Mouse (Mus musculus): ENCODE data around the gene Acot3. TPM values are rescaled to one million over a fixed set of nuclear protein-coding genes. Genes with fewer than 3 reads are reported as not detected.
"Not testable (repeated sequence)": the region's sequence is repeated elsewhere in the genome, so short reads cannot be mapped to it uniquely, and the experiment has no call there.

Gene Acot3
- polyA plus RNA-seq, 2 experiments = 2.0 to 3.7 TPM

DNA sequence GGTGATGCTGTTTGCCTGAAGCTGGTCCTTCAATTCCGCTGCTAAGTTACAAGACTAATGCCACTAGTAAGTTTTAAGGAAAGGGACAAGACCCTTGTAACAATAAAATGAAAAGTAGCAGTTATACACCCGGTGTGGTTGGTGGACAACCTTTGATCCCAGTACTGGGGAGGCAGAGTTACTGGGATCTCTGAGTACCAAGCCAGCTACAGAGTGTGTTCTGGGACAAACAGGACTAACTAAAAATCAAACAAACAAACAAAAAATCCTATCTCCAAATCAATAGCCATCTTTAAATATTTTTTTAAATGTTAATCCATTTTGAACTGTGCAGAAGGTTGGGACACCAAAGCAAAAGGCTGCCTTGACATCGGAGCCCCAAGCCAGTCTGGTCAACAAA lies 41.7 kb upstream of the Acot3 start:
- Histone ChIP-seq H3K36me3 (replicated peaks; ENCODE audit: control insufficient read depth, insufficient read depth, low read depth) (no peaks in the 10 kb centered on the region), H3K4me3 (ENCODE audit: insufficient read depth in 1 of 2, low read depth in 2 of 2, low read length in 2 of 2) (peak overlapping the region; percentile 29 to 34), H3K4me2 (ENCODE audit: low read depth) (peak overlapping the region; percentile 29), H3K9ac (replicated peaks) (peak overlapping the region; percentile 13; the same call in 1 of the 2 replicates), H3K4me1 (replicated peaks; ENCODE audit: control insufficient read depth in 2 of 2, insufficient read depth in 2 of 2, low read length in 1 of 2) (0 out of 4 replicates have a peak, but pooled peaks cover 0 to 3% of the 10 kb centered on the region in 2 experiments), H3K9me3 (ENCODE audit: control insufficient read depth, low read length) (no peaks in the 10 kb centered on the region), H3K27ac (no peak overlapping the region), H3K27me3 (ENCODE audit: control insufficient read depth, insufficient read depth, low read length) (peaks cover 13% of the 10 kb centered on the region)
- WGBS (ENCODE audit: insufficient replicate concordance) = 63% methylated on average over 3 of the region's 3 CpGs
- ATAC-seq (ENCODE audit: insufficient read depth) = no peak
- DNase-seq (ENCODE audit: low read depth in 3 of 3, low spot score in 3 of 3) = no peak
- no peak for TF ChIP-seq CTCF (IDR thresholded peaks at IDR 0.05; ENCODE audit: low read depth)
- TF ChIP-seq EP300 (IDR thresholded peaks at IDR 0.05; ENCODE audit: low read depth) = no peak

DNA sequence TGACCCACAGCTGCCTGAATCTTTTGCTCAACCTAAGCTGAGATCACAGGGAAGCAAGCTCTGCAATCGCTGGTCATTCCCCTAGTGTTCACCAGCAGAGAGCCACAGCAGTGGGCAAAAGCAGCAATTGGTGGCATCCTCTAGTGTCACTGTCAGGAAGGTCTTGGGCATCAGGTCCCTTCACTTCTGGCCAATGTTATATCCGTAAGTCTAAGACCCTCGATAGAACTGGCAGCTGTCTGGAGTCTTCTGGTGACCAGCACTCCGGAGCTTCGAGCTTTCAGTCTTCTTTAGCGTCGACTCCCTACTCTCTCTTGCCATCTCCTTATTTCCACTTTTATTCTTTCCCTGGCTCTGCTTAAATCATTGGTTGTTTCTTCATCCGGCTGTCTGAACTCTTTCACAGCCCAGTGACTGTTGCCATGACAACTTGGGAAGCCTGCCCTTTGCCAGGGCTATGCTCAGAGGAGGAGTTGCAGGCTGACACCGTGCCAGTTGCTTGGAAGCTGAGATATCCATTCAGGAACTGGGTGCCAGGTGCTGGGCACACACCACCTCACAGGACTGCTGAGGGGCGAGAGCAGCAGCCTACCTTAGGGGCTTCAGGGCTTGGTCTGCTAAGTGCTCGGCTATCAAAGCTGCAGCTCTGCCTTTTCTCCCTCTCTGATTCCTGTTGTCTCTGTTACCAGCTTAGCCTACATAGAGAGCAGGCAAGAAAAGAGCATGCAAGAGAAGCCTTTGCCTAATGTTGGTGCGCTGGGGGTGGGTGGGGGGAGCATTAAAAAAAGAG lies 40.5 kb upstream of the Acot3 start:
- H3K27ac ChIP-seq = no peak overlapping the region
- ATAC-seq (ENCODE audit: insufficient read depth) = no peak
- TF ChIP-seq EP300 (IDR thresholded peaks at IDR 0.05; ENCODE audit: low read depth) (no peak), CTCF (IDR thresholded peaks at IDR 0.05; ENCODE audit: low read depth) (no peak)
- H3K9me3 ChIP-seq (ENCODE audit: control insufficient read depth, low read length) = no peaks in the 10 kb centered on the region
- 0 out of 4 replicates have a peak, but pooled peaks cover 0 to 3% of the 10 kb centered on the region in 2 experiments for H3K4me1 ChIP-seq (replicated peaks; ENCODE audit: control insufficient read depth in 2 of 2, insufficient read depth in 2 of 2, low read length in 1 of 2)
- 55% methylated on average over 12 of the region's 12 CpGs for WGBS (ENCODE audit: insufficient replicate concordance)
- H3K4me3 ChIP-seq (ENCODE audit: insufficient read depth in 1 of 2, low read depth in 2 of 2, low read length in 2 of 2) = no peak overlapping the region
- peak overlapping the region; percentile 29 for H3K4me2 ChIP-seq (ENCODE audit: low read depth)
- no peak overlapping the region for H3K9ac ChIP-seq (replicated peaks)
- H3K36me3 ChIP-seq (replicated peaks; ENCODE audit: control insufficient read depth, insufficient read depth, low read depth) = no peaks in the 10 kb centered on the region
- no peak for DNase-seq (ENCODE audit: low read depth in 3 of 3, low spot score in 3 of 3)
- H3K27me3 ChIP-seq (ENCODE audit: control insufficient read depth, insufficient read depth, low read length) = peaks cover 13% of the 10 kb centered on the region

DNA sequence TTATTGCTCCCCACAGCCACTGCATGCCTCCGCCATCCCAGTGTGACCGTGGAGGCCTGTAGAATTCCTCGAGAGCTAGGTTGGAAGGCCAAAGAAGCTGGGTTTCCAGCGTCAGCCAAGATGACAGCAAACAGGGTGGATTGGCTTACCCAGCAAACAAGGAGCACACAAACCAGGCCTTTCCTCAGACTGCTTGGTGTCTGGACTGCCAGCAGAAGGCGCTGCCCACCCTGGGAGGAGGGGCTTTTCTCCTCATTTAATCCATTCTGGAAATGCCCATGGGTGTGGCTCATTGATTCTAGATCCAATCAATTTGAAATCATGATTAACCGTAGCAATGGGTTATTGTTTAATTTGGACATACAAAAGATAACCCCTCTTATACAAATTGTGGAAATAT lies 38.8 kb upstream of the Acot3 start:
- no peak overlapping the region for H3K4me2 ChIP-seq (ENCODE audit: low read depth)
- WGBS (ENCODE audit: insufficient replicate concordance) = 62% methylated on average over 6 of the region's 6 CpGs
- H3K36me3 ChIP-seq (replicated peaks; ENCODE audit: control insufficient read depth, insufficient read depth, low read depth) = no peaks in the 10 kb centered on the region
- no peaks in the 10 kb centered on the region for H3K9me3 ChIP-seq (ENCODE audit: control insufficient read depth, low read length)
- no peak overlapping the region for H3K4me3 ChIP-seq (ENCODE audit: insufficient read depth in 1 of 2, low read depth in 2 of 2, low read length in 2 of 2)
- H3K9ac ChIP-seq (replicated peaks) = no peak overlapping the region
- ATAC-seq (ENCODE audit: insufficient read depth) (no peak), DNase-seq (ENCODE audit: low read depth in 3 of 3, low spot score in 3 of 3) (no peak)
- H3K4me1 ChIP-seq (replicated peaks; ENCODE audit: control insufficient read depth in 2 of 2, insufficient read depth in 2 of 2, low read length in 1 of 2) = 0 out of 4 replicates have a peak, but pooled peaks cover 0 to 3% of the 10 kb centered on the region in 2 experiments
- H3K27ac ChIP-seq = no peak overlapping the region
- peaks cover 13% of the 10 kb centered on the region for H3K27me3 ChIP-seq (ENCODE audit: control insufficient read depth, insufficient read depth, low read length)
- TF ChIP-seq CTCF (IDR thresholded peaks at IDR 0.05; ENCODE audit: low read depth) (peak; percentile 32), EP300 (IDR thresholded peaks at IDR 0.05; ENCODE audit: low read depth) (no peak)

DNA sequence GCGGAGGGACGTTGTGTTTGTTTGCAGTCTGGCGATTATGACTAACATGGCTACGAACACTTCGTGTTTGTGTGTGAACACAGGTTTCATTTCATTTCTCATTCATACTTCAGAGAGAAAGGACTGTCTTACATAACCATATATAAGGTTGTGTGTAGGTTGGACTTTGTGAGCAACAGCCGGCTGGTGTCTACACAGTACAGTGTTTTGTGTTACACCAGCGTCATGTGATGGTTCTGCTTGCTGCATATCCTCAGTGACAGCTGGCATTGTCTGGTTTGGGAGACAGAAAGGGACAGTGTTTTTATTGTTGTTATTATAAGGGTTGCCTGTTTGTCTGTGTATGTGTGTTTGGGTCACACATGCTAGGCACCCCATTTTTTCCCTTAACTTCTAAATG lies 38.2 kb upstream of the Acot3 start:
- H3K27ac ChIP-seq = no peak overlapping the region
- WGBS (ENCODE audit: insufficient replicate concordance) = 76% methylated on average over 7 of the region's 7 CpGs
- H3K9ac ChIP-seq (replicated peaks) = no peak overlapping the region
- no peak for TF ChIP-seq CTCF (IDR thresholded peaks at IDR 0.05; ENCODE audit: low read depth)
- TF ChIP-seq EP300 (IDR thresholded peaks at IDR 0.05; ENCODE audit: low read depth) = no peak
- H3K9me3 ChIP-seq (ENCODE audit: control insufficient read depth, low read length) = no peaks in the 10 kb centered on the region
- H3K36me3 ChIP-seq (replicated peaks; ENCODE audit: control insufficient read depth, insufficient read depth, low read depth) = no peaks in the 10 kb centered on the region
- no peak overlapping the region for H3K4me2 ChIP-seq (ENCODE audit: low read depth)
- H3K4me1 ChIP-seq (replicated peaks; ENCODE audit: control insufficient read depth in 2 of 2, insufficient read depth in 2 of 2, low read length in 1 of 2) = no peaks in the 10 kb centered on the region
- H3K4me3 ChIP-seq (ENCODE audit: insufficient read depth in 1 of 2, low read depth in 2 of 2, low read length in 2 of 2) = no peak overlapping the region
- DNase-seq (ENCODE audit: low read depth in 3 of 3, low spot score in 3 of 3) (no peak), ATAC-seq (ENCODE audit: insufficient read depth) (no peak)
- H3K27me3 ChIP-seq (ENCODE audit: control insufficient read depth, insufficient read depth, low read length) = peaks cover 13% of the 10 kb centered on the region

DNA sequence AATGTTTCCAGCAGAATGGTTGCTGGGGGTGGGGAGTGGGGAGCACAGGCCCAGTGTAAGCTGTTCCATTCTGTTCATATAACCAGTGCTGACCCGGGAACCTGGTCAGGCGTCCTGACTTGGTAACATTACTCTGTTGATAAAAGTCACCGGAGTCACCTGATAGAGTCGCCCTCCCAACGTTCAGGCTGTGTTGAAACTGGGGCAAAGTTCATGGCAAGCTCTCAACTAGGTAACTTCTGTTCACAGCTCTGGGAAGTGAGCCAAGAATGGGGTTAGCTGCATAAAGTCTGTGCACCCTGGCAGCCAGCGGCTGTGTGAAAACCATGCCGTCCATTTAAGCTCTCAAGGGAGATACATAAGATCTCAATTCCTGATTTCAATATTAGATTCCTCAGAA lies 31.4 kb upstream of the Acot3 start:
- H3K4me1 ChIP-seq (replicated peaks; ENCODE audit: control insufficient read depth in 2 of 2, insufficient read depth in 2 of 2, low read length in 1 of 2); H3K4me2 ChIP-seq (ENCODE audit: low read depth); H3K4me3 ChIP-seq (ENCODE audit: insufficient read depth in 1 of 2, low read depth in 2 of 2, low read length in 2 of 2); H3K9me3 ChIP-seq (ENCODE audit: control insufficient read depth, low read length); H3K27ac ChIP-seq; H3K27me3 ChIP-seq (ENCODE audit: control insufficient read depth, insufficient read depth, low read length); H3K9ac ChIP-seq (replicated peaks); H3K36me3 ChIP-seq (replicated peaks; ENCODE audit: control insufficient read depth, insufficient read depth, low read depth): not testable (repeated sequence)
- WGBS (ENCODE audit: insufficient replicate concordance) = 55% methylated on average over 7 of the region's 7 CpGs
- 0 out of 2 replicates have a peak, but pooled peaks have one; percentile 12 for TF ChIP-seq EP300 (IDR thresholded peaks at IDR 0.05; ENCODE audit: low read depth)
- DNase-seq (ENCODE audit: low read depth in 3 of 3, low spot score in 3 of 3) (peak in 2 of 3 experiments; percentile 44 to 52), ATAC-seq (ENCODE audit: insufficient read depth) (peak; percentile 76)

DNA sequence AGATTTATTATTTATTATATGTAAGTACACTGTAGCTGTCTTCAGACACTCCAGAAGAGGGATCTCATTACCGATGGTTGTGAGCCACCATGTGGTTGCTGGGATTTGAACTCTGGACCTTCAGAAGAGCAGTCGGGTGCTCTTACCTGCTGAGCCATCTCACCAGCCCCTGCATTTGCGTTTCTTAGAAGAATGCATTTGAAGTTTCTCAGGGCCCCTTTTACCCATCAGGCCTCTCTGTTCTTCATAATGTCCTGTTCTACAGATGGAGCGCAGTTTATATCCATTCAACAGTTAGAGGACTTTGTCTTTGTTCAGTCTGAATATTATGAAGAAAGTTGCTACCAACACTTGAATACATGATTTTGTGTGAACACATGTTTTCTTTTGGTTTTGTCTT lies 29.7 kb upstream of the Acot3 start:
- H3K9ac ChIP-seq (replicated peaks) = not testable (repeated sequence)
- WGBS (ENCODE audit: insufficient replicate concordance) = 85% methylated on average over 4 of the region's 4 CpGs

More for the DNA sequence above, 29.7 kb upstream of the Acot3 start:
- not testable (repeated sequence) for H3K4me3 ChIP-seq (ENCODE audit: insufficient read depth in 1 of 2, low read depth in 2 of 2, low read length in 2 of 2); H3K9me3 ChIP-seq (ENCODE audit: control insufficient read depth, low read length); H3K27ac ChIP-seq; ATAC-seq (ENCODE audit: insufficient read depth); H3K4me2 ChIP-seq (ENCODE audit: low read depth); DNase-seq (ENCODE audit: low read depth in 3 of 3, low spot score in 3 of 3); H3K36me3 ChIP-seq (replicated peaks; ENCODE audit: control insufficient read depth, insufficient read depth, low read depth); H3K4me1 ChIP-seq (replicated peaks; ENCODE audit: control insufficient read depth in 2 of 2, insufficient read depth in 2 of 2, low read length in 1 of 2); H3K27me3 ChIP-seq (ENCODE audit: control insufficient read depth, insufficient read depth, low read length)
